30 mouse cellular contexts compared by ENCODE assay signal in genomic region chr4:140753366-140753765, GRCm38 (mm10). TPM values are rescaled to one million over a fixed set of nuclear protein-coding genes. Genes with fewer than 3 reads are reported as not detected.
DNase-seq lines count a peak whose midpoint lies in the region; ATAC-seq and TF ChIP-seq lines count a peak whose summit lies in the region.
"Had no signal": no experiment of that assay in that cellular context is flagged by ENCODE, and none has a peak within 500 bp of the region (broad histone marks: within the 10 kb centered on the region; RNA-seq: fewer than 3 reads in every experiment).

No protein-coding gene starts in this region.

- peak; percentile 22 for DNase-seq in CD4-positive, CD25-positive, alpha-beta regulatory T cell, adult 2 months (ENCODE audit: low read depth, low spot score)
- no peak for DNase-seq in heart, adult 2 months
- peak; percentile 34 for DNase-seq in forelimb bud, embryonic 11.5 days (ENCODE audit: low read depth, low spot score)
- peak; percentile 60 to 66 for DNase-seq in thymus, postnatal 10 days (ENCODE audit: low spot score in 2 of 2)
- DNase-seq in frontal cortex, postnatal 25 days (ENCODE audit: low spot score in 2 of 2) = no peak
- DNase-seq: cerebellum, adult 11-12 months; cerebellum, postnatal 10 days; forebrain, postnatal 0 days; kidney, adult 11 months; kidney, postnatal 4 days; liver; lung, postnatal 36 days; midbrain, embryonic 14.5 days had no signal

- H3K27me3 ChIP-seq in heart, embryonic 12.5 days (replicated peaks) = 0 out of 2 replicates have a peak, but pooled peaks cover 4% of the 10 kb centered on the region
- H3K27me3 ChIP-seq in heart, adult 2 months (ENCODE audit: control insufficient read depth, insufficient read depth, low read length) = no peaks in the 10 kb centered on the region; the same call in 1 of the 2 replicates
- H3K27me3 ChIP-seq: liver, embryonic 15.5 days; lung, embryonic 15.5 days had no signal

- WGBS in heart, embryonic 12.5 days = 38% methylated on average over 7 of the region's 7 CpGs
- WGBS in heart, adult 2 months = 54% methylated on average over 7 of the region's 7 CpGs

- H3K36me3 ChIP-seq in heart, embryonic 12.5 days = no peaks in the 10 kb centered on the region
- no peaks in the 10 kb centered on the region for H3K36me3 ChIP-seq in heart, adult 2 months (ENCODE audit: control insufficient read depth, insufficient read depth, low read length)
- H3K36me3 ChIP-seq: embryonic facial prominence, embryonic 10.5 days; hindbrain, embryonic 12.5 days; liver, embryonic 15.5 days; lung, embryonic 15.5 days had no signal

- H3K4me1 ChIP-seq in heart, embryonic 12.5 days (replicated peaks) = peaks cover 28% of the 10 kb centered on the region
- H3K4me1 ChIP-seq in heart, adult 2 months (ENCODE audit: control insufficient read depth, insufficient read depth, low read length) = no peaks in the 10 kb centered on the region

- H3K4me3 ChIP-seq in heart, embryonic 12.5 days = no peak overlapping the region
- no peak overlapping the region for H3K4me3 ChIP-seq in heart, adult 2 months
- H3K4me3 ChIP-seq: embryonic facial prominence, embryonic 10.5 days; hindbrain, embryonic 12.5 days; liver, embryonic 15.5 days; lung, embryonic 15.5 days had no signal

- ATAC-seq in CD4-positive, CD25-positive, alpha-beta regulatory T cell, adult 4 months = no peak
- ATAC-seq in heart, embryonic 12.5 days (ENCODE audit: insufficient number of reproducible peaks, low FRiP score) = no peak
- no peak for ATAC-seq in megakaryocyte progenitor cell, adult 5-6 weeks (replicated peaks; ENCODE audit: poor library complexity)
- ATAC-seq: forebrain, postnatal 0 days had no signal

- no peak overlapping the region for H3K4me2 ChIP-seq in heart, embryonic 12.5 days
- H3K4me2 ChIP-seq: hindbrain, embryonic 12.5 days; liver, embryonic 15.5 days; lung, embryonic 15.5 days had no signal

- H3K79me2 ChIP-seq in heart, adult 2 months (replicated peaks; ENCODE audit: control insufficient read depth, insufficient read depth, low read length) = no peaks in the 10 kb centered on the region

- TF ChIP-seq CTCF in heart, adult 2 months (IDR thresholded peaks at IDR 0.05) = no peak

- intact Hi-C loops in heart, adult 2 months (cut with DNase I) = no loop called here

- H3K9ac ChIP-seq in heart, embryonic 12.5 days = 0 out of 2 replicates have a peak overlapping the region, but pooled peaks have one; percentile 1
- H3K9ac ChIP-seq in heart, adult 2 months (ENCODE audit: low read depth, low read length) = no peak overlapping the region
- H3K9ac ChIP-seq: forebrain, postnatal 0 days; hindbrain, embryonic 12.5 days; liver, embryonic 15.5 days; lung, embryonic 15.5 days had no signal

- TF ChIP-seq POLR2A in heart, adult 2 months (IDR thresholded peaks at IDR 0.05; ENCODE audit: insufficient read depth, low read depth, low read length) = no peak

- peak overlapping the region; percentile 56 for H3K27ac ChIP-seq in heart, embryonic 12.5 days (ENCODE audit: poor library complexity, severe bottlenecking)
- H3K27ac ChIP-seq in heart, adult 2 months = no peak overlapping the region
- H3K27ac ChIP-seq: embryonic facial prominence, embryonic 10.5 days; hindbrain, embryonic 12.5 days; liver, embryonic 15.5 days; lung, embryonic 15.5 days; stomach, postnatal 0 days had no signal

- no peak for TF ChIP-seq EP300 in heart, adult 2 months (IDR thresholded peaks at IDR 0.05; ENCODE audit: insufficient read depth, low read depth, low read length)

- H3K9me3 ChIP-seq in heart, embryonic 12.5 days (replicated peaks) = no peaks in the 10 kb centered on the region
- H3K9me3 ChIP-seq: embryonic facial prominence, embryonic 10.5 days; hindbrain, embryonic 12.5 days; liver, embryonic 15.5 days; lung, embryonic 15.5 days had no signal

RNA-seq across cellular contexts. Expression of gene Padi6, which starts 10.9 kb away (rescaled TPM):
- not detected for polyA plus RNA-seq in CD4-positive, CD25-positive, alpha-beta regulatory T cell, adult 4 months (2017; shearing (Covaris generic))
- not detected in 2 replicates for polyA plus RNA-seq in heart, embryonic 12.5 days (2016; fragmentation: Nextera tagmentation; extraction: Ambion mirVana)
- not detected for total RNA-seq in heart, adult 2 months (2021)
- not detected in 2 replicates for polyA plus RNA-seq in heart, adult 2 months (2012; rRNA removed)
- total RNA-seq in megakaryocyte progenitor cell, adult 5-6 weeks (2015) = not detected in 2 replicates
- not detected in 2 replicates for total RNA-seq in megakaryocyte progenitor cell, adult 5-6 weeks (2017)
- total RNA-seq: forebrain, postnatal 0 days; gastrocnemius, adult 8-10 months; granulocyte monocyte progenitor cell, adult 5-6 weeks; megakaryocyte-erythroid progenitor cell, adult 5-6 weeks had no signal
- polyA plus RNA-seq: embryonic facial prominence, embryonic 10.5 days; kidney, embryonic 16.5 days; liver, embryonic 15.5 days; midbrain, embryonic 14.5 days; neural tube, embryonic 11.5 days; stomach, postnatal 0 days; urinary bladder, adult 2 months had no signal

RNA-seq across cellular contexts. Expression of gene Padi4, which starts 20.7 kb away (rescaled TPM):
- under 1 TPM; 0.30 to 0.85 TPM for polyA plus RNA-seq in CD4-positive, CD25-positive, alpha-beta regulatory T cell, adult 4 months (2017; shearing (Covaris generic))
- polyA plus RNA-seq in heart, embryonic 12.5 days (2016; fragmentation: Nextera tagmentation; extraction: Ambion mirVana) = 2.1 and 2.5 TPM in 2 replicates
- total RNA-seq in heart, adult 2 months (2021) = 1 to 10 TPM in 1 of 2 experiments, under 1 TPM in 1; 0.70 to 2.5 TPM
- polyA plus RNA-seq in heart, adult 2 months (2012; rRNA removed) = 1.9 and 2.6 TPM in 2 replicates
- total RNA-seq in megakaryocyte progenitor cell, adult 5-6 weeks (2015) = 4.6 and 4.9 TPM in 2 replicates
- total RNA-seq in megakaryocyte progenitor cell, adult 5-6 weeks (2017) = 6.9 and 9.3 TPM in 2 replicates
- total RNA-seq: forebrain, postnatal 0 days; gastrocnemius, adult 8-10 months; left cerebral cortex, adult 18-20 months; left cerebral cortex, postnatal 25 days had no signal

RNA-seq across cellular contexts. Expression of gene Rcc2, which starts 53.0 kb away (rescaled TPM):
- 10 to 100 TPM; 18.7 to 20.4 TPM for polyA plus RNA-seq in CD4-positive, CD25-positive, alpha-beta regulatory T cell, adult 4 months (2017; shearing (Covaris generic))
- polyA plus RNA-seq in heart, embryonic 12.5 days (2016; fragmentation: Nextera tagmentation; extraction: Ambion mirVana) = 38.5 and 40.6 TPM in 2 replicates
- total RNA-seq in heart, adult 2 months (2021) = 10 to 100 TPM; 13.7 to 14.2 TPM
- 12.4 and 14.1 TPM in 2 replicates for polyA plus RNA-seq in heart, adult 2 months (2012; rRNA removed)
- total RNA-seq in megakaryocyte progenitor cell, adult 5-6 weeks (2015) = 76.5 and 77.3 TPM in 2 replicates
- 152 and 159 TPM in 2 replicates for total RNA-seq in megakaryocyte progenitor cell, adult 5-6 weeks (2017)

RNA-seq across cellular contexts. Expression of gene Padi3, which starts 57.1 kb away (rescaled TPM):
- polyA plus RNA-seq in CD4-positive, CD25-positive, alpha-beta regulatory T cell, adult 4 months (2017; shearing (Covaris generic)) = under 1 TPM; 0.15 to 0.32 TPM
- 0.45 and 0.50 TPM in 2 replicates for polyA plus RNA-seq in heart, embryonic 12.5 days (2016; fragmentation: Nextera tagmentation; extraction: Ambion mirVana)
- total RNA-seq in heart, adult 2 months (2021) = under 1 TPM; 0.09 to 0.16 TPM
- polyA plus RNA-seq in heart, adult 2 months (2012; rRNA removed) = 0.06 TPM in 1 of 2 replicates, not detected in the other
- not detected in 2 replicates for total RNA-seq in megakaryocyte progenitor cell, adult 5-6 weeks (2015)
- 0.07 and 0.46 TPM in 2 replicates for total RNA-seq in megakaryocyte progenitor cell, adult 5-6 weeks (2017)
- total RNA-seq: forebrain, postnatal 0 days; left cerebral cortex, adult 18-20 months; left cerebral cortex, postnatal 25 days had no signal
- polyA plus RNA-seq: cortical plate, adult 2 months; midbrain, embryonic 14.5 days; neural tube, embryonic 11.5 days had no signal

Comparison
In these comparisons a context has a peak if more than half of its experiments do, and no peak if none do; other contexts are left out.
1. DNase-seq: peak in CD4-positive, CD25-positive, alpha-beta regulatory T cell, adult 2 months (single experiment), forelimb bud, embryonic 11.5 days (single experiment) and thymus, postnatal 10 days (2 of 2); none in heart, adult 2 months (0 of 2) and frontal cortex, postnatal 25 days (0 of 2).